Mouse (Mus musculus): ENCODE measurements around the gene Pml.

Gene Pml

GRCm38 (mm10) chr9:58201861-58202549, 47.6 kb downstream of the Pml start:
- DNase-seq (ENCODE audit: low spot score): no peak

- no peak for DNase-seq (ENCODE audit: low spot score)
These were observed 48.3 kb downstream of the Pml start for GRCm38 (mm10) chr9:58201091-58201842.

- DNase-seq (ENCODE audit: low spot score): no peak
These were observed 49.1 kb downstream of the Pml start for GRCm38 (mm10) chr9:58200270-58201090.

- DNase-seq (ENCODE audit: low spot score): no peak
These were observed 50.0 kb downstream of the Pml start for GRCm38 (mm10) chr9:58199381-58200269.

GRCm38 (mm10) chr9:58198801-58199371, 50.7 kb downstream of the Pml start:
- no peak for DNase-seq (ENCODE audit: low spot score)

GRCm38 (mm10) chr9:58197781-58198701, 51.5 kb downstream of the Pml start:
- peak; percentile 41 for DNase-seq (ENCODE audit: low spot score)

- no peak for DNase-seq (ENCODE audit: low spot score)
These were observed 52.7 kb downstream of the Pml start for GRCm38 (mm10) chr9:58196610-58197567.

GRCm38 (mm10) chr9:58196141-58196540, 53.4 kb downstream of the Pml start:
- no peak for DNase-seq (ENCODE audit: low spot score)

- no peak for DNase-seq (ENCODE audit: low spot score)
These were observed 53.9 kb downstream of the Pml start for GRCm38 (mm10) chr9:58195671-58196070.

GRCm38 (mm10) chr9:58194222-58194621, 55.4 kb downstream of the Pml start:
- no peak for DNase-seq (ENCODE audit: low spot score)

GRCm38 (mm10) chr9:58184456-58184855, 65.1 kb downstream of the Pml start:
- no peak for DNase-seq (ENCODE audit: low spot score)

- DNase-seq (ENCODE audit: low spot score): no peak
These were observed 70.2 kb downstream of the Pml start for GRCm38 (mm10) chr9:58179390-58179789.

- no peak for DNase-seq (ENCODE audit: low spot score)
These were observed 72.4 kb downstream of the Pml start for GRCm38 (mm10) chr9:58177165-58177564.

- no peak for DNase-seq (ENCODE audit: low spot score)
These were observed 73.7 kb downstream of the Pml start for GRCm38 (mm10) chr9:58175745-58176487.

- no peak for DNase-seq (ENCODE audit: low spot score)
These were observed 74.8 kb downstream of the Pml start for GRCm38 (mm10) chr9:58174818-58175251.

- no peak for DNase-seq (ENCODE audit: low spot score)
These were observed 76.7 kb downstream of the Pml start for GRCm38 (mm10) chr9:58172863-58173262.

GRCm38 (mm10) chr9:58169426-58169825, 80.2 kb downstream of the Pml start:
- no peak for DNase-seq (ENCODE audit: low spot score)

- DNase-seq (ENCODE audit: low spot score): no peak
These were observed 80.7 kb downstream of the Pml start for GRCm38 (mm10) chr9:58168880-58169279.

Measured in urinary bladder, postnatal 14 days (tissue).